Mouse (Mus musculus) retina, postnatal 7 days (tissue): ENCODE measurements around the gene Grb10.

ENCODE experiments used
- DNase-seq: peaks from one replicate; pipeline ENCODE4 v3.0.0-alpha.2; 2012; ENCODE audit warnings: low read depth, low spot score

Grb10 gene

GRCm38 (mm10) chr11:11970246-11970645, 68.2 kb downstream of the Grb10 start:
- DNase-seq, result no peak

DNA sequence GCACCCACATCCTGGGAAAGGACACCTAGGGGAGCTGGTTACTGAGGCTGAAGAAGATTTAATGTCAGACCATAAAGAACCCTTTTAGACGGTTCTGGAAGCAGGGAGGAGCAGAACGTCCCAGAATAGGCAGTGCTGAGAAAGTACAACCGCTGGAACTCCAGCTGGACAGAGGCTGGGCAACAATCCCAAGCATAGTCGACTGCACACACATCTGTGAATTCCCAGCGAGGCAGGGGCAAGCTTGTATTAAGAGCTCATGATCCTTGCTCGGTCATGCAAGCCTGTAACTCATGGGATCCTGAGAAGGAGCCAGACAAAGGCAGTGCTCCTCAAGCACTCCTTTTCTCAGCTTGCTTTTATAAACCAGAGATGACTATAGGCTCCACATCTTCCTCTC, 69.7 kb downstream of the Grb10 start:
- DNase-seq, result no peak

DNA sequence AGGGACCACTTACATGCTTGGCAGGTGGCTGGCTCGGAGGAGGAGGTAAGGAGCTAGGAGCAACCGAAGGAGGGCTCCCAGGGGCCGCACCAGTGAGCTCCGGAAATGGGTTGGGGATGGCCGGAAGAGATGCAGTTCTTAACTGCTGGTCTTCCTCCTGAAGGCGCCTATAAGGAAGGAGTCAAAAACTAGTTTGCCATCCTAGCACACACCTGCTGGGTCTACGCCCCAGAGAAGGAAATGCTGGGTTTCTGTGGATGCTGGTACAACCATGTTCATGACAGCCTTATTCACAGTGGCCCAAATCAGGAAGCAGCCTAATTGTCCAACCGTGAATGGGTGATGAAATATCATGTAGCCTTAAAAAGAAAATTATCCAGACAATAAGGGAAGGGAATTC, 71.0 kb downstream of the Grb10 start:
- no peak for DNase-seq

GRCm38 (mm10) chr11:11966220-11966619, 72.3 kb downstream of the Grb10 start:
- no peak for DNase-seq

DNA sequence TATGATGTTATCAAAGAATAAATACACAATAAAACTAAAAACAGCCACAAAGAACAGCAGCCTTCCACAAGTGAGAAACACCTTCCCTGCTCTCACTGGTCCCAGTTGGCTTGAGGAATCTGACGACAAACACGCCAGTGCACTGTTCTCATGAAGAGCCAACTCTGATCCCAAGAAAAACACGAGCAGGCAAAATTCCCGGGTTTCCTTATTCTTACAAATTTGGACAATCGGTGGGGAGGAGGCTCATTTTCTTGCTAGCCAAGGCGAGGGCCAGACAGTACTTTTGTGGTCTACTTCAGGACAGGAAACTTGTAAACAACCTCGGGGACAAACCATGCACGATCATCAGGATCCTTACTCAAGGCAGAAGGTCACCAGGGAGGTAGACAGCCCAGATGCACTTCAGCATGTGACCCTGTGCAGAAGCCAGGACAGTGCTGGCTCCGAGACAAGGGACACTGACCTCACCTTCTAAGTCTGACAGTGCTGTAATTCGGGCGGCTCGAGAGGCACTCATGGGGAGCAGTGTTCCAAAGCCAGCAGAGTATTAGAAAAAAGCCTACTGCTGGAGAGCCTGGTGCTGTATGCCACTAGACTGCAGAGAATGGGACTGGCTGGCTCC, 72.9 kb downstream of the Grb10 start:
- DNase-seq, result no peak

GRCm38 (mm10) chr11:11964729-11965128, 73.8 kb downstream of the Grb10 start:
- DNase-seq, result no peak

DNA sequence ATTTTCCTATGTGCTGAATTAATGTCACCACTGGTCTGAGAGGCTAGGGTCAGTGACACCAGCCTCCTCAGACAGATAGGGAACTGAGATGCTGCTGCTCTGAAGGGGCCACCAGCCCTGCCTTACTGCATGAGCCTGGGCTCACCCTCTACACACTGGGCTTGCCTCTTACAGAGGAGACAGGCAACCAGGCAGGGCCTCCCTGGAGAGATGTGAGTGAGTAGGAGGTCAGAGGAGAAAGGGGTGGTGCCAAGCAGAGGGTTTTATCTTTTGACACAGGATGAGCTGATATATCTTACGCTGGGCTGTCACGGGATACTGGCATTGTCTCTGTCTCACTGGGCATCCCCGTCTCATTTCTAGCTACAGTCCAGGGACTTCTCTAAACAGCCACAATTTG, 74.9 kb downstream of the Grb10 start:
- DNase-seq, result no peak

DNA sequence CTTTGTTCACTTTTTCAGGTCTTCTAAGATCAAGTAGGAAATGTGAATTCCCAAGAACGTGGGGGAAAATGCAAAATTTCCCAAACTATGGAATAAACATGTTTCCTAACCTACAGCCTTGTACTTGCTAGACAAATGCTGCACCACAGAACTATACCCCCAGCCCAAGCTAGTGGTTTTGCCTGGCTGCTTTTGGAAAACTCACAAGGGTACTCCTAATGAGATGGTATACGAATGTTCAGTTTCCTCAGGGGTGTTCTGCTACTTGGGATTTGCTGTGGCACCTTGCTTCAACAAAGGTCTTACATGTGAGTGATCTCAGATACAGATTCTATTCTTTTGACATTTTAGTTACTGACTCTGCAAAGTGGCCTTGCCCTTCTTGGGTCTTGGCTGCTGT, 75.4 kb downstream of the Grb10 start:
- no peak for DNase-seq

GRCm38 (mm10) chr11:11962629-11962954, 75.9 kb downstream of the Grb10 start:
- no peak for DNase-seq

- DNase-seq, result no peak
These were observed 76.4 kb downstream of the Grb10 start for GRCm38 (mm10) chr11:11961917-11962628.

DNA sequence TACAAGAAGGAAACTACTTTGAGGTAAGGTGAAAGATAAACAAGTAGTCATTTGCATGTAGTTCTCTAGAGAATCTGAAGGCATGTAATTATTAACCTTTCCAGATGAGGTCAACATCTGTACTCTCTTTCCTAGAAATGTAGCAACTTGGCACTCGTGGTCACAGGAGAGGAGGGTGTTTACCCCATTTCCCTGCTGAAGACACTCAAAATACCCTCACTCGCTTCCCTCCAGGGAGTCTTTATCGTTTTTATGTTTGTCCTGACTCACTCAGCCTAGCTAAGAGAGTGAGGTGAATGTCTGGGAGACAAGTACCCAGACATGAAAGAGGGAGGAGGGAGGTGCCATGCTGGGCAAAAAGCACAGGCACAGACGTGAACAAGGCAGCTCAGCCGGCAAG, 77.6 kb downstream of the Grb10 start:
- no peak for DNase-seq

DNA sequence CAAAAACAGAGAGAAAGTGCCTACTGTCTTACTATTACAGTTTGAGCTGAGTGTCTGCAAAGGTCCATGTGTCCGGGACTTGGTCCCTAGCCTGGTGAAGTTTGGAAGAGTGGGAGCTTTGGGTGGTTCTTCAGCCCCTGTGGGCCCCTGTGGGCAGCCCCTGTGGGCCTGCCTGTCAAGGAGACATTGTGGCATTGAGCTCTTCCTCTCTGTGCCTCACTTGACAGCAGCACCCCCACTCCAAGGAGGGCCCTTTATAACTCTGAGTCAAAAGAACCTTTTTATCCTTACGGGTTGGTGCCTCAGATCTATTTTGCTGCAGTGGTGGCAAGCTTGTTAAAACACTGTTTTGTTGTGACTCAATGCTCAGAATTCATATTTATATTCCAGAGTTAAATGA, 78.3 kb downstream of the Grb10 start:
- DNase-seq, result no peak

- DNase-seq, result no peak
These were observed 80.0 kb downstream of the Grb10 start for GRCm38 (mm10) chr11:11958479-11958878.

GRCm38 (mm10) chr11:11958061-11958361, 80.5 kb downstream of the Grb10 start:
- DNase-seq, result no peak

- no peak for DNase-seq
These were observed 81.0 kb downstream of the Grb10 start for GRCm38 (mm10) chr11:11957211-11958060.

DNA sequence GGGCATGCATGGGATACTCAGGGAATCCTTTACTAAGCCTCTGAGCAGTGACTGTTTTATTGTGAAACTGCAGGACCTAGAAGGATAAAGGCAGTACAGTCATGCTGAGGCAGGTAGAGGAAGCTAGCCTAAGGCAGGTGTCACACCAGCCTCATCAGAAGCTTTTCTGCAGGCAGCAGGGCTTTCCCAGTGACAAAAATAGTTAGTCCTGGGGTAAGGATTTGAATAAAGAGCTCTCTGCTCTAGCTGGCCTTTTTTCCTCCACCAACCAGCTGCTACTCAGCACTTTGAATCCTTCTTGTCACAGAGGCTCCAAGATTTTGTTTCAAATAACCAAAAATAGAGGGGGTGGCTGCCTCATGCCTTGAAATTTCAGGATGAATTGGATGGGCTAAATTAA, 82.7 kb downstream of the Grb10 start:
- no peak for DNase-seq

GRCm38 (mm10) chr11:11954606-11955005, 83.9 kb downstream of the Grb10 start:
- no peak for DNase-seq

DNA sequence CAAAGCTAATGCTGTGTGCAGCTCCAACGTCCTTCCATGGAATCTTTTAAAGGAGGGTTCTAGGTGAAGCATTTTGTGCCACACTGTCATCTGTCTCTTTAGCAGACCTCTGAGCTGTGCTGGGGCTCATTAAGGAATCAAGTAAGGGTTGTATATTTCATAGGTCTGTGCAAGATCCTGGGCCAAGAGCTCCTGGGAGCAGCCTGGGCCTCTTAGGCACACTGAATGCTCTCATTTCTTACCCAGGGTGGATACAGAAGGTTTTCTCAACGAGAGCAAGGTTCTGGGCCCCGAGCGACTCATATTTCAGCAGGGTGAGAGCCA, 84.4 kb downstream of the Grb10 start:
- DNase-seq, result no peak

DNA sequence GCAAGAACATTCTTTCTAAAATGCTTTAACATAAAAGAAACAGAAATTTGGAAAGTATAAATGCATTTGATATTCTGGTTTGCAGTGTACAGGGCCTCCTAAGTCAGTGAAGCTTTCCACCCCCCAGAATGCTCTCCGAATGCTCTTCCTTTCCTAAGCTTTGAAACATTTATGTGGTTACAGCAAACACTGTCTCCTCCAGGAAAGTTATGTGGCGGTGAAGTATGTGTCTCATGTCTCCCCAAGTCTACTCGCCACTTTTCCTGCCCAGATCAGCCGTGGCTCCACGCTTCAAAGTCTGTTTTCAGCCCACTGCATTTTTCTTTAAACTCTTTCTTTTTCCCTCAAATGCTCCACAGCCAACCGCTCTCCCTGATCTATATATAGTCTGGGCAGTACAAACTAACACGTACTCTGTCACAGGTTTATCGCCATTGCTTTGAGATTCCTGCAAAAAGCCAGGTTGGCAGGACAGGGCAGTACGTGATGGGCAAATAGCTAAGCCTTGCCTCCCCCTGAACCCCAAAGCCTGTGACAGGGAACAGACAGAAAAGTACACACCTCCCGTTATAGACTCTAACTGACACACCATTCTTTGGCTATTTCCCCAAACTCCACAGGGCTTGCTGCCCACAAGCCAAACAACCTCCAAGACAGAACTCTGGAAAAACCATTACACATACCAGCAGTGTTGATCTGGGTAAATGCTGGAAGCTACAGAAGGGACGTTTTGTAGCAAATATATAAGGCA, 84.9 kb downstream of the Grb10 start:
- DNase-seq, result no peak

DNA sequence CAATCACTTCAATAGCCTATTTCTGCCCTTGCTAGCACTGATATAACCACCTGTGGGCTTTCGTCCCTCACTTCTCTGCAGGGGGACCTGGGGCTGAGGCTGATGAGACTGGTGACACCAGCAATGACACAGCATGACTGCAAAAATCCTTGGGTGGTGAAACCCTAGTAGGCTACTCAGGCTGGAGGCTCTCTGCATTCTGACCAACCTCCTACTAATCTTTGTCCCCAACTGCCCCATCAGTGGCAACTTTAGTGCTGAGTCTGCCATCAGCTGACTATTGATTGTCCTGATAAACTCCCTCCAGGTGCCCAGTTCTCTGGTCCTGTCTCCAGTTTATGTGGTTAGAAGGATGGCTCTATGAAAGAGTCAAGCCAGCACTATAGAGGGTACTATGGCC, 85.9 kb downstream of the Grb10 start:
- no peak for DNase-seq

GRCm38 (mm10) chr11:11948988-11949365, 89.5 kb downstream of the Grb10 start:
- no peak for DNase-seq

- no peak for DNase-seq
These were observed 90.0 kb downstream of the Grb10 start for GRCm38 (mm10) chr11:11948321-11948987.
